Mouse (Mus musculus): ENCODE data around the gene Slc9a2. TPM values are rescaled to one million over a fixed set of nuclear protein-coding genes. Genes with fewer than 3 reads are reported as not detected.
"Not testable (repeated sequence)": the region's sequence is repeated elsewhere in the genome, so short reads cannot be mapped to it uniquely, and the experiment has no call there.

The Slc9a2 gene
- polyA plus RNA-seq, 1 experiment = 7.0 TPM

GRCm38 (mm10) chr1:40714950-40715349 lies 34.6 kb downstream of the Slc9a2 start:
- DNase-seq (ENCODE audit: low spot score) = no peak

GRCm38 (mm10) chr1:40726051-40726450 lies 45.7 kb downstream of the Slc9a2 start:
- DNase-seq (ENCODE audit: low spot score) = no peak

- DNase-seq (ENCODE audit: low spot score) = no peak
Measured at GRCm38 (mm10) chr1:40727404-40727803, 47.0 kb downstream of the Slc9a2 start.

GRCm38 (mm10) chr1:40728636-40729035 lies 48.3 kb downstream of the Slc9a2 start:
- no peak for DNase-seq (ENCODE audit: low spot score)

GRCm38 (mm10) chr1:40737671-40738070 lies 57.3 kb downstream of the Slc9a2 start:
- DNase-seq (ENCODE audit: low spot score) = no peak

GRCm38 (mm10) chr1:40738246-40738645 lies 57.9 kb downstream of the Slc9a2 start:
- not testable (repeated sequence) for DNase-seq (ENCODE audit: low spot score)

- no peak for DNase-seq (ENCODE audit: low spot score)
Measured at GRCm38 (mm10) chr1:40740739-40741138, 60.4 kb downstream of the Slc9a2 start.

GRCm38 (mm10) chr1:40746089-40746488 lies 65.7 kb downstream of the Slc9a2 start:
- DNase-seq (ENCODE audit: low spot score) = no peak

- no peak for DNase-seq (ENCODE audit: low spot score)
Measured at GRCm38 (mm10) chr1:40759751-40760445, 79.5 kb downstream of the Slc9a2 start.

GRCm38 (mm10) chr1:40764042-40764441 lies 83.7 kb downstream of the Slc9a2 start:
- no peak for DNase-seq (ENCODE audit: low spot score)

GRCm38 (mm10) chr1:40764701-40765275 lies 84.4 kb downstream of the Slc9a2 start:
- no peak for DNase-seq (ENCODE audit: low spot score)

GRCm38 (mm10) chr1:40765521-40765920 lies 85.1 kb downstream of the Slc9a2 start:
- no peak for DNase-seq (ENCODE audit: low spot score)

GRCm38 (mm10) chr1:40767588-40767987 lies 87.2 kb downstream of the Slc9a2 start:
- no peak for DNase-seq (ENCODE audit: low spot score)

GRCm38 (mm10) chr1:40768606-40769005 lies 88.2 kb downstream of the Slc9a2 start:
- no peak for DNase-seq (ENCODE audit: low spot score)

- DNase-seq (ENCODE audit: low spot score) = no peak
Measured at GRCm38 (mm10) chr1:40769331-40769894, 89.0 kb downstream of the Slc9a2 start.

- no peak for DNase-seq (ENCODE audit: low spot score)
Measured at GRCm38 (mm10) chr1:40771196-40771970, 91.0 kb downstream of the Slc9a2 start.

- DNase-seq (ENCODE audit: low spot score) = no peak
Measured at GRCm38 (mm10) chr1:40773234-40773633, 92.9 kb downstream of the Slc9a2 start.

- no peak for DNase-seq (ENCODE audit: low spot score)
Measured at GRCm38 (mm10) chr1:40774040-40774439, 93.7 kb downstream of the Slc9a2 start.

- no peak for DNase-seq (ENCODE audit: low spot score)
Measured at GRCm38 (mm10) chr1:40776102-40776501, 95.7 kb downstream of the Slc9a2 start.

- DNase-seq (ENCODE audit: low spot score) = no peak
Measured at GRCm38 (mm10) chr1:40776763-40777162, 96.4 kb downstream of the Slc9a2 start.

- DNase-seq (ENCODE audit: low spot score) = no peak
Measured at GRCm38 (mm10) chr1:40783450-40783849, 103.1 kb downstream of the Slc9a2 start.

- DNase-seq (ENCODE audit: low spot score) = no peak
Measured at GRCm38 (mm10) chr1:40784306-40784705, 103.9 kb downstream of the Slc9a2 start.
